Mouse (Mus musculus): Measurements from ENCODE around the gene Hhat. TPM values are rescaled to one million over a fixed set of nuclear protein-coding genes. Genes with fewer than 3 reads are reported as not detected.

The Hhat gene
- polyA plus RNA-seq, 1 experiment: 4.0 TPM

GRCm38 (mm10) chr1:192700339-192701073, 70.5 kb downstream of the Hhat start:
- TF ChIP-seq POLR2A (IDR thresholded peaks at IDR 0.05; ENCODE audit: control insufficient read depth, low read depth, low read length) (no peak), CTCF (IDR thresholded peaks at IDR 0.05; ENCODE audit: control insufficient read depth, insufficient read depth, insufficient replicate concordance, low read depth, low read length) (no peak)
- Histone ChIP-seq H3K4me3 (ENCODE audit: control insufficient read depth, low read depth, low read length) (no peak overlapping the region; the same call in 1 of the 2 replicates), H3K36me3 (ENCODE audit: control insufficient read depth, insufficient read depth, low read length) (no peaks in the 10 kb centered on the region), H3K27ac (ENCODE audit: control insufficient read depth, insufficient read depth, low read depth, low read length) (no peak overlapping the region), H3K4me1 (ENCODE audit: control insufficient read depth, insufficient read depth, low read length) (no peaks in the 10 kb centered on the region), H3K27me3 (ENCODE audit: control insufficient read depth, insufficient read depth, low read length) (no peaks in the 10 kb centered on the region)

GRCm38 (mm10) chr1:192699101-192699500, 71.9 kb downstream of the Hhat start:
- Histone ChIP-seq H3K4me1 (ENCODE audit: control insufficient read depth, insufficient read depth, low read length) (no peaks in the 10 kb centered on the region), H3K36me3 (ENCODE audit: control insufficient read depth, insufficient read depth, low read length) (no peaks in the 10 kb centered on the region), H3K4me3 (ENCODE audit: control insufficient read depth, low read depth, low read length) (no peak overlapping the region), H3K27me3 (ENCODE audit: control insufficient read depth, insufficient read depth, low read length) (no peaks in the 10 kb centered on the region), H3K27ac (ENCODE audit: control insufficient read depth, insufficient read depth, low read depth, low read length) (no peak overlapping the region)
- no peak for TF ChIP-seq CTCF (IDR thresholded peaks at IDR 0.05; ENCODE audit: control insufficient read depth, insufficient read depth, insufficient replicate concordance, low read depth, low read length)
- no peak for TF ChIP-seq POLR2A (IDR thresholded peaks at IDR 0.05; ENCODE audit: control insufficient read depth, low read depth, low read length)

- H3K4me3 ChIP-seq (ENCODE audit: control insufficient read depth, low read depth, low read length): no peak overlapping the region
- TF ChIP-seq POLR2A (IDR thresholded peaks at IDR 0.05; ENCODE audit: control insufficient read depth, low read depth, low read length) (no peak), CTCF (IDR thresholded peaks at IDR 0.05; ENCODE audit: control insufficient read depth, insufficient read depth, insufficient replicate concordance, low read depth, low read length) (no peak)
- no peak overlapping the region for H3K27ac ChIP-seq (ENCODE audit: control insufficient read depth, insufficient read depth, low read depth, low read length)
- H3K36me3 ChIP-seq (ENCODE audit: control insufficient read depth, insufficient read depth, low read length): no peaks in the 10 kb centered on the region
- H3K27me3 ChIP-seq (ENCODE audit: control insufficient read depth, insufficient read depth, low read length): no peaks in the 10 kb centered on the region
- no peaks in the 10 kb centered on the region for H3K4me1 ChIP-seq (ENCODE audit: control insufficient read depth, insufficient read depth, low read length)
These were observed 74.6 kb downstream of the Hhat start for GRCm38 (mm10) chr1:192696371-192696863.

DNA sequence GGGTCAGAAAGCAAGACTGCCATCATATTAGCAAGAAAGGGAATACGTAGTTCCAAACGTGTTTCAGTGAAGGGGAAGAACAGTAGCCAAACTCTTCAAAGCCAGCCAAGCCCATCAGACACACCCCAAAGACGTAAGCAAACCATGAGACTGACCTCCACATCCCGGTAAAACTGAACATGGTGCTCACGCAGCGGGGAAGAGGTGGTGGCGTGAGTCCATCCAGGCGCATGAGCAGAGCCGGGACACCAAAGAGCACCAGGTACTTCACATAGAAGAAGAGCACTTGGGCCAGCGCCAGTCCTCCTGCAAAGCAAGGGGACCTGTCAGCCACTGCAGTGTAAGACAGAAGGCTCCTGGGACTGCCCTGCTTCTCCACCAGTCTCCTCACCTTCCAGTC, 77.4 kb downstream of the Hhat start:
- H3K27ac ChIP-seq (ENCODE audit: control insufficient read depth, insufficient read depth, low read depth, low read length): no peak overlapping the region
- H3K36me3 ChIP-seq (ENCODE audit: control insufficient read depth, insufficient read depth, low read length): no peaks in the 10 kb centered on the region
- H3K4me3 ChIP-seq (ENCODE audit: control insufficient read depth, low read depth, low read length): no peak overlapping the region
- no peaks in the 10 kb centered on the region for H3K27me3 ChIP-seq (ENCODE audit: control insufficient read depth, insufficient read depth, low read length)
- TF ChIP-seq POLR2A (IDR thresholded peaks at IDR 0.05; ENCODE audit: control insufficient read depth, low read depth, low read length) (no peak), CTCF (IDR thresholded peaks at IDR 0.05; ENCODE audit: control insufficient read depth, insufficient read depth, insufficient replicate concordance, low read depth, low read length) (no peak)
- H3K4me1 ChIP-seq (ENCODE audit: control insufficient read depth, insufficient read depth, low read length): no peaks in the 10 kb centered on the region

GRCm38 (mm10) chr1:192692982-192693381, 78.0 kb downstream of the Hhat start:
- TF ChIP-seq POLR2A (IDR thresholded peaks at IDR 0.05; ENCODE audit: control insufficient read depth, low read depth, low read length): no peak
- TF ChIP-seq CTCF (IDR thresholded peaks at IDR 0.05; ENCODE audit: control insufficient read depth, insufficient read depth, insufficient replicate concordance, low read depth, low read length): no peak
- Histone ChIP-seq H3K27me3 (ENCODE audit: control insufficient read depth, insufficient read depth, low read length) (no peaks in the 10 kb centered on the region), H3K4me3 (ENCODE audit: control insufficient read depth, low read depth, low read length) (no peak overlapping the region), H3K36me3 (ENCODE audit: control insufficient read depth, insufficient read depth, low read length) (no peaks in the 10 kb centered on the region), H3K4me1 (ENCODE audit: control insufficient read depth, insufficient read depth, low read length) (no peaks in the 10 kb centered on the region), H3K27ac (ENCODE audit: control insufficient read depth, insufficient read depth, low read depth, low read length) (no peak overlapping the region)

GRCm38 (mm10) chr1:192682219-192682951, 88.6 kb downstream of the Hhat start:
- no peak for TF ChIP-seq CTCF (IDR thresholded peaks at IDR 0.05; ENCODE audit: control insufficient read depth, insufficient read depth, insufficient replicate concordance, low read depth, low read length)
- no peak for TF ChIP-seq POLR2A (IDR thresholded peaks at IDR 0.05; ENCODE audit: control insufficient read depth, low read depth, low read length)
- Histone ChIP-seq H3K27me3 (ENCODE audit: control insufficient read depth, insufficient read depth, low read length) (no peaks in the 10 kb centered on the region), H3K27ac (ENCODE audit: control insufficient read depth, insufficient read depth, low read depth, low read length) (no peak overlapping the region), H3K4me3 (ENCODE audit: control insufficient read depth, low read depth, low read length) (no peak overlapping the region), H3K36me3 (ENCODE audit: control insufficient read depth, insufficient read depth, low read length) (no peaks in the 10 kb centered on the region), H3K4me1 (ENCODE audit: control insufficient read depth, insufficient read depth, low read length) (no peaks in the 10 kb centered on the region)

DNA sequence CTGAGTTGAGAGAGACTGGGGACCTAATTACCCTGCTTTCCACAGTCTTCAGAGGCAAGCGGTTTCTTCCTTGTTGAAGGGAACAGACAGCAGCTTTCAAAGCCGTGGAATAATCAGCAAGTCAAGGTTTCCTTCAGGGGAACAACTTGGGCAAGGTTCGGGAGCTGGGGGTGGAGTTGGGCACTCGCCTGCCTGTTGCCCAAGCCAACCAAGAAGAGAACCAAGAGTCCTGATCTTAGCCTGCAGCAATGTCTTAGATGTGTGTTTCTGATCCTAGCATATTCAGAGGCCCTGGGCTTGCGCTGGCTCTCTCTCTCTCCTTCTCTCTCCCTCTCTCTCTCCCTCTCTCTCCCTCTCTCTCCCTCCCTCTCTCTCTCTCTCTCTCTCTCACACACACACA, 93.8 kb downstream of the Hhat start:
- Histone ChIP-seq H3K27ac (ENCODE audit: control insufficient read depth, insufficient read depth, low read depth, low read length) (no peak overlapping the region), H3K4me1 (ENCODE audit: control insufficient read depth, insufficient read depth, low read length) (no peaks in the 10 kb centered on the region), H3K27me3 (ENCODE audit: control insufficient read depth, insufficient read depth, low read length) (no peaks in the 10 kb centered on the region), H3K4me3 (ENCODE audit: control insufficient read depth, low read depth, low read length) (no peak overlapping the region), H3K36me3 (ENCODE audit: control insufficient read depth, insufficient read depth, low read length) (no peaks in the 10 kb centered on the region)
- TF ChIP-seq CTCF (IDR thresholded peaks at IDR 0.05; ENCODE audit: control insufficient read depth, insufficient read depth, insufficient replicate concordance, low read depth, low read length): no peak
- no peak for TF ChIP-seq POLR2A (IDR thresholded peaks at IDR 0.05; ENCODE audit: control insufficient read depth, low read depth, low read length)

All from testis, adult 2 months (tissue).